Mouse (Mus musculus) adrenal gland, postnatal 10 days (tissue): ENCODE measurements around the gene Slc13a2. TPM values are rescaled to one million over a fixed set of nuclear protein-coding genes. Genes with fewer than 3 reads are reported as not detected.
A peak's percentile ranks its signal among the peaks of the same experiment; 100 is the strongest.

Experiments used
- DNase-seq: peaks from one replicate; pipeline ENCODE4 v3.0.0; 2021; ENCODE audit warnings: mixed read lengths
- total RNA-seq, 2 experiments: library from RNA; stranded (reverse); gene quantifications; 2 replicates each; pipeline ENCODE4 v1.2.3; 2021

Slc13a2 gene
- total RNA-seq, 2 experiments from 2014 or later = not detected

DNA sequence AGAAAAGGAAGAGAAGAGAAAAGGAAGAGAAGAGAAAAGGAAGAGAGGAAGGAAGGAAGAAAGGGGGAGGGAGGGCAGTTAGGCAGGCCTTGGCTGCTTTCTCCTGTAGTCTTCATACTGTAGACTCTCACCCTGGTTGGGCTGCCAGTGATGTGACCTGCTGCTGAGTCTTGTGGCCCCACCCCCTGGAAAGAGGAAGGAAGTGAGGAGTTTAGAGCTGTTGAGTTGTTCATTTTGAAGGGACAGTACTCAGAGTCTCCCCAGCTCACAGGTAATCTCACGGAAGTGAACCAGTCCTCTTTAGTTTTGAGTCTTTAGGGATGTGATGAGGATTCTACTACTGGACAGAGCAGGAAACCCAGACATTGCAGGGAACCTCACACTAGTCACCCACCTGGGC lies 68.9 kb downstream of the Slc13a2 start:
- no peak for DNase-seq

DNA sequence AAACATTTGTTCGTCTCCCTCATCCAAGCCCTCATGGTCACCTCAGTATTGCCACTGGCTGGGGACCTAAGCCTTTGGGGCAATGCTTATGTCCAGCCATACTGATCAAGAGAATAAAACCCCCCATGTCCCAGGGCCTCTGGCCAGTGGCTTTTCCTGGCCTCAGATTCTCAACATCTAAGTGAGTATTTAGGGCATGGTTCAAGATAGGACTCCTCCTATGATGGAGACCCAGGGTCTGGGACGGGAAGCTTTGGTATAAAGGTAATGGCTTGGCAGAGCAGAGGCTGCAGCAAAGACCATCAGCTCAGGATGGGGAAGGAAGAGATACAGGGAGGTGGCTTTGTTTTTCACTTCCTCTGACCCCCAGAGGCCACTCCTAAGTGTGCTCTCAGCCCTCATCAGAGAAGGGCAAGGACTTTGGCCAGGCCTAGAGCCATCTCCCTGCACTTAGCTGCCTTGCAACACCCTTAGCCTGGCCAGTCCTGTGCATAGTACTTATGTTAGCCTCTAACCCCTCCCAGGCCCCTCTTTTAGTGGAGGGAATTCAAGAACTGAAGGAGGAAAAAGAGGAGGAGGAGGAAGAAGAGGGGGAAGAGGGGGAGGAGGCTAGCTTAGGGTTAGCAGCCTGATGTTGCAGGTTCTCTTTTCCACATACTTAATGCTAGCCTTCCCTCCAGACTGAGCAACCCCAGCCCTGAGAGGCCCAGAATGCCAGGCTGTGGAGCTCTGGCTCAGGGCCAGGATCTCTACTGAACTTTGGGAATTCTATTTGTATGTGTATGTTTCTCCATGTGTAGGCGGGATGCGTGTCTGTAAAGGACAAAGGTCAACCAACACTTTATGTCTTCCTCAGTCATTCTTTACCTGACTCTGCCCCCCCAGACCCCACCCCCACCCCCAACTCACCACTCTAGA lies 72.3 kb downstream of the Slc13a2 start:
- DNase-seq = peak; percentile 26

DNA sequence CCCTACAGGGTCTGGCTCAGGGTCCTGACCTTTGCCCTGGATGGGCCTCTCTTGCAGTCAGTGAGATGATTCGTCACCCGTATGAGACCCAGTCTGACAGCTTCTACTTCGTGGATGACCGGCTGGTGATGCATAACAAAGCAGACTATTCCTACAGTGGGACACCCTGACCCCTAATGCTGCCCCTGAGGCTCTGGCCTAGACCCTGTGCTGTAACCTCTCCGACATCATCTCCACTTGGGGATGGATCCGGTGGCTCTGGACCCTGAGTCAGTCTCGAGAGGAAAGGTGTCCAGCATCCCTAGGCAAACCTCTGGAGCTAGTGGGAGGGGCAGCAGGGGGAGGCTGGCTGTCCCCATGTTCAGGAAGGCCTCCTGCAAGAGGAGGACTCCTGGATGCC lies 73.5 kb downstream of the Slc13a2 start:
- DNase-seq = no peak

DNA sequence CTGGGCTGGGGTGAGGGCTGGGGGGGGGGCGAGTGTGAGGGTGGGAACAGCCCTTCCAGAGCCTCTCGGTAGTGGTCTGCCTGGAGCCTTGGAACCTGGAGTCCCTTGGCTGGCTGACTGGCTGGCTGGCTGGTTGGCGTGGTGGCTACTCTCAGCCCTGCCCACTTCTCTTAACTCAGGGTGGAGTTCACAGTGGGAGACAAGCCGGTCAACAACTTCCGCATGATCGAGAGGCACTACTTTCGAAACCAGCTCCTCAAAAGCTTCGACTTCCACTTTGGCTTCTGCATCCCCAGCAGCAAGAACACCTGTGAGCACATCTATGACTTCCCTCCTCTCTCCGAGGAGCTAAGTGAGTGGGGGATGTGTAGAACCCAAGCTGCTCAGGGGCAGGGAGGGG lies 74.1 kb downstream of the Slc13a2 start:
- no peak for DNase-seq

Other genes with a start within 250 kb of the Slc13a2 start
- 10 to 100 TPM in 1 of 2 experiments, 1 to 10 TPM in 1; 8.6 to 10.9 TPM for gene Nek8, start 245.5 kb downstream of the Slc13a2 start, total RNA-seq
- 10 to 100 TPM; 34.4 to 45.6 TPM for gene Tlcd1, start 245.5 kb downstream of the Slc13a2 start, total RNA-seq
- gene Rpl23a, start 238.6 kb downstream of the Slc13a2 start, total RNA-seq = 1,000 to 10,000 TPM; 1,780 to 1,853 TPM
- 100 to 1,000 TPM in 1 of 2 experiments, 10 to 100 TPM in 1; 93.0 to 100 TPM for gene Rab34, start 233.8 kb downstream of the Slc13a2 start, total RNA-seq
- 10 to 100 TPM; 14.8 to 18.1 TPM for gene Proca1, start 228.8 kb downstream of the Slc13a2 start, total RNA-seq
- gene Sdf2, start 176.5 kb downstream of the Slc13a2 start, total RNA-seq = 10 to 100 TPM; 67.9 to 68.2 TPM
- 10 to 100 TPM; 46.9 to 50.9 TPM for gene Supt6, start 176.2 kb downstream of the Slc13a2 start, total RNA-seq
- gene 2610507B11Rik, start 160.5 kb downstream of the Slc13a2 start, total RNA-seq = 100 to 1,000 TPM; 138 to 184 TPM
- gene BC030499, start 131.4 kb downstream of the Slc13a2 start, total RNA-seq = 1 to 10 TPM in 1 of 2 experiments, under 1 TPM in 1; 0.57 to 2.2 TPM
- gene Spag5, start 120.7 kb downstream of the Slc13a2 start, total RNA-seq = 10 to 100 TPM; 11.2 to 16.1 TPM
- gene Aldoc, start 99.2 kb downstream of the Slc13a2 start, total RNA-seq = 1 to 10 TPM; 8.3 to 8.6 TPM
- gene Pigs, start 93.8 kb downstream of the Slc13a2 start, total RNA-seq = 10 to 100 TPM; 40.1 to 40.3 TPM
- 10 to 100 TPM; 36.1 to 42.5 TPM for gene Unc119, start 78.7 kb downstream of the Slc13a2 start, total RNA-seq
- gene Foxn1, start 35.7 kb downstream of the Slc13a2 start, total RNA-seq = under 1 TPM in 1 of 2 experiments, not detected in 1; 0.09 TPM
- 10 to 100 TPM; 13.2 to 14.8 TPM for gene Slc46a1, start 43.5 kb upstream of the Slc13a2 start, total RNA-seq
- gene Sarm1, start 75.5 kb upstream of the Slc13a2 start, total RNA-seq = 1 to 10 TPM; 3.2 to 5.5 TPM
- gene Vtn, start 76.9 kb upstream of the Slc13a2 start, total RNA-seq = 100 to 1,000 TPM; 229 to 546 TPM
- not detected for gene Sebox, start 81.2 kb upstream of the Slc13a2 start, total RNA-seq
- gene Tmem199, start 90.0 kb upstream of the Slc13a2 start, total RNA-seq = 10 to 100 TPM; 21.3 to 25.1 TPM
- gene Poldip2, start 90.0 kb upstream of the Slc13a2 start, total RNA-seq = 100 to 1,000 TPM; 188 to 199 TPM
- 10 to 100 TPM; 52.2 to 55.1 TPM for gene Tnfaip1, start 114.1 kb upstream of the Slc13a2 start, total RNA-seq
- gene Ift20, start 114.1 kb upstream of the Slc13a2 start, total RNA-seq = 10 to 100 TPM; 69.1 to 71.5 TPM
- gene Tmem97, start 128.6 kb upstream of the Slc13a2 start, total RNA-seq = 10 to 100 TPM; 39.1 to 40.9 TPM